Mouse (Mus musculus): Measurements from ENCODE around the gene Gm21885.
"Not testable (repeated sequence)": the region's sequence is repeated elsewhere in the genome, so short reads cannot be mapped to it uniquely, and the experiment has no call there.

Gene Gm21885

GRCm38 (mm10) chr11:94281199-94282181 lies at the start of gene Gm21885:
TSS of gene Gm21885 (plus strand) at chr11:94281873.
- in situ Hi-C loops (cut with MboI) = no loop called here

GRCm38 (mm10) chr11:94233405-94233804 lies 48.3 kb upstream of the Gm21885 start:
- in situ Hi-C loops (cut with MboI) = no loop called here

DNA sequence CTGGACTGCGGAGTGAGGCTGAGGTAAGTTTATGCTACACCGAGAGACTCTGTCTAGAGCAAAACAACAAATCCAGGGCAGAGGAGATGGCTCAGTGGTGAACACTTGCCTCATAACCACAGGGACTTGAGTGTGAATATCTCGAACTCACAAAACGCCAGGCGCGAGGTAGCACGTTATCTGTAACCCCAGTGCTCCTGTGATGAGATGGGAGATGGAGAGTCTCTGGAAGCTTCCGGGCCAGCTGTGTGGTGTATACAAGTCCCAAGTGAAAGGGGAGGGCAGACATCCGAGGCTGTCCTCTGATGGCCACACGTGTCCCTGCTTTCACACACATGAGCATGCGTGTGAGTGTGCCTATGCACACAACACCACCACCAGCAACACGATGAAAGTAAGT lies 47.3 kb upstream of the Gm21885 start:
- in situ Hi-C loops (cut with MboI) = no loop called here

DNA sequence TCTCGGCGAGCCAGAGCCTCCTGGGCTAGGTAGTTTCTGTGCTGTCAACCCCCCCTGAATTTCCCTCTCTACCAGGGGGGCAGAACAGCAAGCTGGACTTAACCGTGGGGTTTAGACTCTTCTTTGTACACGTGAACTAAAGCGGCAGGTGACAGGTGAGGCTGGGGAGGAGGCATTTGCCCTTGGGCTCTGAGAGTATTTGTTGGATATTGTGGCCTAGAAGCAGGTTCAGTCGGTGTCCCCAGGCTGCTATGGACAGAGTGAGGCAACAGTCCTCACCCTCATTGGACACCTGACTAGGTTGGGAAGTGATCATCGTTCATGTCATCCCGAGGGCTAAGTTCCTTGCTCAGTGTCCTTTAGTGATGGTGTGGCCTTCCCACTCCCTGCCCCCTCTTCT lies 46.8 kb upstream of the Gm21885 start:
- in situ Hi-C loops (cut with MboI) = no loop called here

DNA sequence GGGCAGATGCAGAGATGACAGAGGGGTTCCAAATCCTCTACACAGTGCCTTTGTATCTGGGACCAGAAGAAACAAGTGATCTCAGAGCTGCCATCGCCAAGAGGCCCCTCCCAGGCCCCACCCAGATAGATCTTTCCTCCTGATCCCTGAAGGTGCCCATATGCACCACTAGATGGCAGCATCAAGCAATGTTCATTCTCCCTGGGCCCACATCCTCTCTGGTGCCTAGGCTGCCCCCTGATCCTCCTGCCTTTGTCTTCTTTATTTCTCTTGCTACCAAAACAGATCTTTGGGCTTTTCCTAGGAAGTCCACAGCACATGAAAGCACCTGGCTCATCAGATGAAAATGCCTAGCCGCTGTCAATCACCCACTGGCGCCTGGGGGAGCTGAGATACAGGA lies 45.6 kb upstream of the Gm21885 start:
- in situ Hi-C loops (cut with MboI) = no loop called here

DNA sequence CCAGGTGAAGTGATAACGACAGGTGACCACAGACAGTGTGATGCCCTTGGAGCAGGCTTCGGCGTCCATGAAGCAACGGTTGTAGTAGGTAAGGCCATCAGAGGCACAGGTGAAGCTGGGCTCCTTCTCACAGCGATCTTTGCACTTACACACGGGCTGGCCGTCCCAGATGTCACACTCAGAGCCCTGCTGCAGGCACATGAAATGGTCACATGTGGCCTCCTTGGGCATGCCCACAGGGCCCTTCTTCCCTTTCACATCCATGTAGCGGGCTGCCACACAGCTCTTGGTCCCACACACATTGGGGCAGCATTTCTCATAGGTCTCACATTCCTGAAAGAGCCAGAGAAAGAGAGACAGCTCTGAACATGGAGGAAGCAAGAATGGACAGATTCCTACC lies 42.9 kb upstream of the Gm21885 start:
- in situ Hi-C loops (cut with MboI) = no loop called here

GRCm38 (mm10) chr11:94239706-94240105 lies 42.0 kb upstream of the Gm21885 start:
- in situ Hi-C loops (cut with MboI) = no loop called here

DNA sequence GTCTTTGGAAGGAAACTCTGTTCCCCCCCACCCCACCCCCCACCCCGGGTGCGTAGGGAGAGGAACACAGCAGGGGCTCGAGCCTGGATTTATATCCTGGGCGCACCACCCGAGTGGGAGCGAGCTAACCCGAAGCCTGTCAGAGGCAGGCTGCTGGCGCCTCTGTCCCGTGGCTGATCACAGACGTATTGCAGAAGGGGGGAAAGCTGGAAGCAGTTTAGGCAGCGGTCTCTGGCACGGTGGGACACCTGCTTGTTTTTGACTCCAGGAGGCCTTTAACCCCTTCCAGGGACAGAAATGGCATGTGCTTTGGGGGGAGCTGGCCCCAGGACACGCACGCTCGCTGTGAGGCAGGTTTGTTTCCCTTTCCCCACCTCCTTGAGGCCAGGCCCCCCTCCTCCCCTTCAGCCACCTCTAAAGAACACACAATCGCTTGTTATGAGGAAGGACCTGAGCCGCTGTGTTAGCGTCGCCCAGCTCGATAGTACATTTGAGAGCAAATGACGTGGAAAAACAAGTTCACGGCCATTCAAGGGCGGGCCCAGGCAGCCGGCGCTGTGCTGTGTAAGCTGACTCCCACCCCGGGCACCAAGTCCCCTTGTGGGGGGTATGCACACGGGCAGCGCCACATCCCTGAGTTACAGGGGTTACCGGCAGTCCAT lies 38.8 kb upstream of the Gm21885 start:
- in situ Hi-C loops (cut with MboI) = no loop called here

DNA sequence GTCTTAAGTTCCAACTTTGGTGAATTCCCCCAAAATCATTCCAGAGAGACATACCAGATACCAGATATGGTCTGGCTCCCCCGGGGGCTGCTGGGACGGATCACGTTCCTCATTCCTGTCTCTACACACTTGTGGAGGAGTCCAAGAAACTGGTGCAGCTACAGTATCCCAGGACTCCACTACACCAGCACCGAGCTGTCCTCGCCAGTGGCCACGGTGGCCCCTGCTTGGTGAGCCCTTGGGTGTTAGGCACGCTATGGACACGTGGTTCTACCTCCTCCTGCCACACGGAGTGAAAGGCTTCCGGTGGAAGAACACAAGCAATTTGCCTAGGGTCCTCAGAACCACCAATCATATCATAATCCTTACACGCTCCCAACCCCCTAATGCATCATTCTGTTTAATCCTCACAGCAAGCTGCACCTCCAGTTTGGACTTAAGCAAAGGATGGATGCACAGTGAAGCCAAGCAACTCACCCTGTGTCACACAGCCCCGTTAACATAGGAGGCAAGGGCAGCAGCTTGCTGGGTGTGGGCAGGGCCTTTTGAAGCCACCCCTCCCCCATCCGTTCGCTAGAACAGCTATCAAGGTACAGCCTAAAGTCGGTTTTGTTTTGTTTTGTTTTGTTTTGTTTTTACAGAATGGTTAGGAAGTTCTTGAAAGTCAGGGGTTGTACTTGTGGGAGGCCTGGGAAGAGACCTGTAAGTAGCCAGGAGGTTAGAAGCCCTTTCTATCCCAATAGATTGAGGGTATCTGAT lies 38.1 kb upstream of the Gm21885 start:
- in situ Hi-C loops (cut with MboI) = no loop called here

GRCm38 (mm10) chr11:94244385-94244784 lies 37.3 kb upstream of the Gm21885 start:
- in situ Hi-C loops (cut with MboI) = no loop called here

DNA sequence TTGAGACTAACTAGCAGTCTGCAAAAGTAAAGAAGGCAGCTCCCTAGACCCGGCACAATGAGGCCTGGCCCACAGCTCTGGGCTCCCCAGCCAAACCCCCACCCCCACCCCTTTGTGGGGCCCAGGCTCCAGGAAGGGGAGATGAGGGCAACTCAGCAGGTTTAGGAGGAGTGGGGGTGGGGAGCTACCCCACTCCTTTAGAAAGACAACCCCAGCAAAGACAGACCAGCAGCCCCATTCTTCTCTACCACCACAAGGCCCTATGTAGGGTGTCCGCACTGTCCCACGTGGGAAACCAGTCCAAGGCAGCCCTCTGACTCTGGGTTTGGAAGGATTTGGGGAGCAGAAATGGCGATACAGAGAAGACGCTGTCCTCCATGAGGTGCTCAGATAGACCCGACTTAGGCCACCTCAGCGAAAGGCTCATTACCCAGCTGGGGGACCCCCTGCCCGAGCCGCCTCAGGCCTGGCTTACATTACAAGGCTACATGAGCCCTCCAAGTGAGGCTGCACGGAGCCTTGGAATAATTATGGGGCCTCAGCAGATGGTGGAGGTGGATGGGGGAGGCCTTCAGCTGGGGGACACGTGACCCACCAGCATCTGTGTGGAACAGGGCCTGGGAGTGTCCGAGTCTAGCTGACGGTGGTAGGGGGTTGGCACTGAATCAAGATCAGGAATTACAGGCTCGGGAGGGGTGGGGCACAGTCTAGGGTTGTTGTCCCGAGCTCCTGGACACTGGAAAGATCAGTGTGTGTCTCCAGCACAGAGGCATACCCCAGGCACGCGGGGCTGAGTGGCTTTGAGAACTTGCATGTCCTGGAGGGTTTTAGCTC lies 35.5 kb upstream of the Gm21885 start, which contains the start of gene Wfikkn2:
Gene Wfikkn2 (minus strand): TSS at position 51 of the 834 bp plus-strand sequence.
- in situ Hi-C loops (cut with MboI) = no loop called here

GRCm38 (mm10) chr11:94246789-94247061 lies 34.9 kb upstream of the Gm21885 start:
- in situ Hi-C loops (cut with MboI) = no loop called here

GRCm38 (mm10) chr11:94253156-94253555 lies 28.5 kb upstream of the Gm21885 start:
- in situ Hi-C loops (cut with MboI) = no loop called here

DNA sequence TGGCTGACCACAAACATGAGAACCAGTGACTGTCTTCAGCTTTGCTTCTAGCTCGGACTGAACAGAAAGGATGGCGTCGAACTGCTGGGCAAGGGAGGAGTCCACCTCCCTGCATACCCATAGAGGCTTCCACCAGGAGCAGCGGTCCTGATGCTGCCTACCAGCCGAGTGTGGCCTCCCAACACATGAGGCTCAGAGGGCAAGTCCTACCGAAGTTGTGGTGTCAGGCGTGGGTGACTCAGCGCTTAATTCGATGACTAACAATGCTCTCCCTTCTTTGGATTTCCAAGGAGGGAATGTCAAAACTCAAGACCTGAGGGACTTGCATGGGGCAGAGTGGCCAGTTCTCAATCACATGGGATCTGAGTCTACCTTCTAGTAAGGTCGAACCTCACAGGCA lies 28.0 kb upstream of the Gm21885 start:
- in situ Hi-C loops (cut with MboI) = no loop called here

GRCm38 (mm10) chr11:94255733-94256132 lies 25.9 kb upstream of the Gm21885 start:
- in situ Hi-C loops (cut with MboI) = no loop called here

DNA sequence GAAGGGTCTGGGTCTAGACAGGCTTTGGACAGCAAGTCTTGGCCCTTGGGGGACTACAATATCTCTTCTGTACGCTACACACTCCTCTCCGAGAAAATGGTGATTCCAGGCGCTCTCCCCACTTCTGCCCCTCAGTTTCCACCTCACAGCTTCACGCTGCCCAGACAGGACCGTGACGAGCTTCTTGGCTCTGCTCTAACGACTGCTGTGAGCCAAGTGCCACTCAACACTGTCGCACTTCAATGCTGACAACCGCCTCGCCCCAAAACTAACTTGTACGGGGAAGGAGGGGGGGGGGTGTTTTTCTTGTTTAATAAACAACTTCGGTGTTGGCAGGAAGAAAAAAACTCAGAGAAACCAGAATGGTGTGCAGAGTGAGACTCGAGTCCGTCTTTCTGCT lies 23.7 kb upstream of the Gm21885 start:
- in situ Hi-C loops (cut with MboI) = no loop called here

- in situ Hi-C loops (cut with MboI) = no loop called here
These were observed 21.9 kb upstream of the Gm21885 start for GRCm38 (mm10) chr11:94259814-94260213.

DNA sequence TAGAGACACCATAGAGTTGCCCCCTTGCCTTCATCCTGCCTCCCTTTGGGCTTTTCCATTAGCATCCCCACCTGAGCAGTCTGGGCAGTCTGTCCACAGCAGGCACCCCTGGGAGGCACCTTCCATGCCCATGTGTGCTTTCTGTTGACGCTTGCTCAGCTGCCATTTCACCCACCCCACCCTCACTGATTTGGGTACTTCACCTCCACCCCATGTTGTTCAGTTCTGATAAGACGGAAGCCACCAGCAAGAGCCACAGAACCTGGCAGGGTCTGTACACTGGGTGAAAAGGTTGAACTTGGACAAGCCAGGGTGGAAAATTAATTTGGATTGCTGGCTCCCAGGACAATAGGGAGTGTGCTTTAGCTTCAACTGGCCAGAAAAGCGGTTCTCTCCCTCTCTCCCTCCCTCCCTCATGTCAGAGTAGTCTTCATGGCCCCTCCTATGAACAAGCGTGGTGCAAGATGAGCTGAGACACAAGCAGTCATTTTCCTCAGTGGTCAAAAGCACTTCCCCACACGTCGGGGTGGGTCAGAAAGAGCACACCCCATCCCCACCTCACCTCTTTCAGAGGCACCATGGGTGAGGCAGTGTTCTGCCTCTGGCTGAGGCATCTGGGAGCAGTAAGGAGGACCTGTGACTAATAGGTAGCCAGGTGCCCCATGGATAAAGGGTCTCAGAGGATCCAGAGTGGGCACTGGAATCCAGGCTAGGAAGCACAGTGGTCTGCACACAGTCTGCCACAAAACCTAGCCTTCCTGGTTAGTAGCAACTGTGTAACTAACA lies 19.9 kb upstream of the Gm21885 start:
- in situ Hi-C loops (cut with MboI) = no loop called here

DNA sequence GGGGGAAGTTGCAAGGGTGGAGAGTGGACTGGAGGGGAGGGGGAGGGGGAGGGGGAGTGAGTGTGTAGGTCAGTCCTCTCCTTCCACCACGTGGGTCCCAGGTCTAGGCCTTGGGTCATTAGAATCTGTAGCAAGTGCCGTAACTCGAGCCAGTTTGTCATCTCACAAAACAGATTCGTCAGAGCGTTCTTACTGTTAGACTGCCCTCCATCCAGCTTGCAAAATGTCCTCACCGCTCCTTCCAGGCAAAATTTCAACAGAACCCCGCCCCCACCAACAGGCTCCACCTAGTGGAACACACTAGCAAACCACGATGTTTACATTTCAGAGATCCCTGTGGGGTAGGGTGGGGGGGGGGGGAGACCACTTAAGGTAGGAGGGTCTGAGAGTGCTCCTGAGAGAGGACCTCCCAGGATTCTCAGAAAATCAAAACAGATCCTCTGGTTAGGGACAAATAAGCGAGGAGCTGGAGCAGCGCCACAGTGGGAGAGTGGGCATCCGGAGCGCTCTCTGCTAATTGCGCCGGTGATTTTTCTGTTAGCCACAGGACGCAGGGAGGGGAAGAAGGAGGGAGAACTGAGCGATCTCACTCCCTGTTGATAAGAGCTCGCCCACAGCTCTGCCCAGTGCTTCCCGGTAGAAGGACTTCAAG lies 16.4 kb upstream of the Gm21885 start:
- in situ Hi-C loops (cut with MboI) = no loop called here

DNA sequence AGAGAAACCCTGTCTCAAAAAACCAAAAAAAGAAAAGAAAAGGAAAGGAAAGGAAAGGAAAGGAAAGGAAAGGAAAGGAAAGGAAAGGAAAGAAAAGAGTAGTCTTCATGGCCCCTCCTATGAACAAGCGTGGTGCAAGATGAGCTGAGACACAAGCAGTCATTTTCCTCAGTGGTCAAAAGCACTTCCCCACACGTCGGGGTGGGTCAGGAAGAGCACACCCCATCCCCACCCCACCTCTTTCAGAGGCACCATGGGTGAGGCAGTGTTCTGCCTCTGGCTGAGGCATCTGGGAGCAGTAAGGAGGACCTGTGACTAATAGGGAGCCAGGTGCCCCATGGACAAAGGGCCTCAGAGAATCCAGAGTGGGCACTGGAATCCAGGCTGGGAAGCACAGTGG lies 15.5 kb upstream of the Gm21885 start:
- in situ Hi-C loops (cut with MboI) = not testable (repeated sequence)
